Mouse (Mus musculus) bone marrow, adult 2 months (tissue): ENCODE data around the gene Arhgef33. TPM values are rescaled to one million over a fixed set of nuclear protein-coding genes. Genes with fewer than 3 reads are reported as not detected.
A peak's percentile ranks its signal among the peaks of the same experiment; 100 is the strongest.
"Not testable (repeated sequence)": the region's sequence is repeated elsewhere in the genome, so short reads cannot be mapped to it uniquely, and the experiment has no call there.

Experiments used
- H3K27ac ChIP-seq: fragments of 200-500 bp; 2 replicates; pipeline ENCODE4 v1.5.1; 2012; ENCODE audit warnings: low read depth, mild to moderate bottlenecking, control low read depth, inconsistent platforms, low read length; ENCODE audit not compliant: control insufficient read depth, poor library complexity, insufficient read depth
- H3K4me1 ChIP-seq: fragments of 200-500 bp; 2 replicates; pipeline ENCODE4 v1.6.1; 2011; ENCODE audit warnings: low read length; ENCODE audit not compliant: control insufficient read depth, insufficient read depth
- H3K4me3 ChIP-seq: fragments of 200-500 bp; replicated peaks from 2 replicates; pipeline ENCODE3; 2011; ENCODE audit warnings: mild to moderate bottlenecking, low read depth, low read length, control low read depth; ENCODE audit not compliant: control insufficient read depth
- CTCF ChIP-seq: fragments of 200-500 bp; IDR thresholded peaks from 2 replicates; pipeline ENCODE4 v1.5.1; 2011; ENCODE audit warnings: low read length, control low read depth; ENCODE audit not compliant: control insufficient read depth, insufficient read depth
- POLR2A ChIP-seq: fragments of 200-500 bp; IDR thresholded peaks from 2 replicates; pipeline ENCODE4 v1.6.1; 2011; ENCODE audit warnings: low read depth, mild to moderate bottlenecking, control low read depth, low read length, borderline replicate concordance; ENCODE audit not compliant: control insufficient read depth
- WGBS: fragments of 180-500 bp; shearing (Covaris S2); methylation state at CpG from one replicate; pipeline ENCODE4 v1.1.7; 2018; 5-methylcytosine and 5-hydroxymethylcytosine counted together
- polyA plus RNA-seq: library from polyadenylated mRNA; stranded (reverse); fragments of >200 nt; gene quantifications from 2 replicates; pipeline ENCODE4 v1.2.4, GENCODE M21; 2011; ENCODE audit warnings: low replicate concordance; ENCODE audit not compliant: missing spikeins, insufficient read depth, insufficient read length

Gene Arhgef33
- not detected in 2 replicates for polyA plus RNA-seq

- 68% methylated on average over 1 of the region's 1 CpGs for WGBS
- no peak within 1 kb of the TSS for H3K4me3 ChIP-seq
- TF ChIP-seq POLR2A (no peak), CTCF (no peak)
- H3K27ac ChIP-seq, result no peak within 1 kb of the TSS
- no peaks in the 10 kb centered on the region for H3K4me1 ChIP-seq
Observed at GRCm38 (mm10) chr17:80307251-80307650, at the start of gene Arhgef33. Gene Arhgef33 (plus strand): TSS chr17:80307407.

DNA sequence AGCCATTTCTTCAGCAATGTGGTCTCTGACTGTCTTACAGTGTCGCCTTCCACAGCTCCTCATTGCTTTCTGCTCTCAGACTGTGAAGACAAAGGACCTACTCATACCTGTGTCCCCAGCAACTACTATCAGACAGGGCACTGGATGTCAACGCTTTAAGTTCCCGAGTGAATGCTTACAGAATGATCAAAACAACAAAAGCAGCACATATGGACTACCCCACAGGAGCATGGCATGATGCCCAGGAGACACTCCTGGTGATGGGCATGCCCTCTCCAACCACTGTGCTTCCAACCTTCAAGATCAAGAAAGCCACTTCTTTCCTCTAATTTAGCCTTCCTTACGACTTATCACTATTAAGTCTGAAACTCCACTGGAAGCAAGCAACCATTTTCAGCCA, 40.1 kb upstream of the Arhgef33 start:
- Histone ChIP-seq H3K4me1 (no peaks in the 10 kb centered on the region), H3K4me3 (no peak overlapping the region), H3K27ac (no peak overlapping the region)
- no peak for TF ChIP-seq POLR2A
- TF ChIP-seq CTCF, result no peak
- WGBS, result 84% methylated on average over 4 of the region's 4 CpGs

DNA sequence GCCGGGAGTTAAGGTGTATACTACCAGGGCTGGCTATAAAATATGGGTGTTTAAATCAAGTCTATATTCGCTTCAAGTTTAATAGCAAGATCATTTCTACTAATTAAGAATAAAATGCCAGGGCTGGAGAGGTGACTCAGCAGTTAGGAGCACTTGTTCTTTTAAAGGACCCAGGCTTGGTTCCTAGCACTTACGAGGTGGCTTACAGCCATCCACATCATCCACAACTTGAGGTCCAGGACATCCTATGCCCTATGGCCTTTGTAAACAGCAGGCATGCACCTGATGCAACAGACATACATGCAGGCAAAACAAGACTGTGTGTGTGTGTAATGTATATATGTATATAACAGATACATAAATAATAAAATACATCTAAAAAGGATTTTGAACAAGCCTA, 39.1 kb upstream of the Arhgef33 start:
- WGBS, result 88% methylated on average over 3 of the region's 3 CpGs
- H3K4me3 ChIP-seq, result no peak overlapping the region
- TF ChIP-seq POLR2A (no peak), CTCF (no peak)
- H3K4me1 ChIP-seq, result no peaks in the 10 kb centered on the region
- H3K27ac ChIP-seq, result no peak overlapping the region

DNA sequence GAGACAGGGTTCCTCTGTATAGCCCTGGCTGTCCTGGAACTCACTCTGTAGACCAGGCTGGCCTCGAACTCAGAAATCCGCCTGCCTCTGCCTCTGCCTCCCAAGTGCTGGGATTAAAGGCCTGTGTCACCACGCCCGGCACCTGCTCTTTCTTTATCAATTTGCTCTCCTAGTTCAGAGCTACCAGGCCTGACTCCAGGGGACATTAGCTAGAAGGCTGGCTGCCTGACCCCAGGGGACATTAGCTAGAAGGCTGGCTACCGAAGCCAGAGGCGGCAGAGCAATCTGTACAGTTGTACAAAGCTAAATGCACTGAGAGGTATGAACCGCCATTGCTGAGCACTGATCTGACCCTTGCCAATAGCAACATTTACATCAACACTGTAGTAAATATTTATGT, 36.6 kb upstream of the Arhgef33 start:
- H3K4me3 ChIP-seq, H3K4me1 ChIP-seq, H3K27ac ChIP-seq: not testable (repeated sequence)
- WGBS, result 93% methylated on average over 7 of the region's 7 CpGs

DNA sequence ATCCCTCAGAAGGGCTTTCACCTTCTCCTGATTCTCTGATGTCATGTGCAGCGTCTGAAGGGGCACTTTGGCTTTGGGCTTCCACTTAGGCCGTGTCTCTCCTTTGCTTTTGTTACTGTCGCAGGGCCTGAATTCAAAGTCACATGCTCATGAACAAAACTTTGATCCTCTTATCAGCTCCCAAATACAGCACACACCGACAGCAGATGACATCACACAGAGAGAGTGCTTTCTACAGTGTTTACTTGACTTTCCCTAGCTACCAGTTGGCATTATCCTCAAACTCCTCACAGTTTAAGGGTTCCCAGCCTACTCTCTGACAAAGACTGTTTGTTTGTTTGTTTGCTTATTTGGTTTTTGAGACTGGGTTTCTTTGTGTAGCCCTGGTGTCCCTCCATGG, 29.0 kb upstream of the Arhgef33 start:
- WGBS, result 83% methylated on average over 4 of the region's 4 CpGs
- TF ChIP-seq CTCF, result no peak
- TF ChIP-seq POLR2A, result no peak
- Histone ChIP-seq H3K4me1 (no peaks in the 10 kb centered on the region), H3K27ac (no peak overlapping the region), H3K4me3 (no peak overlapping the region)

GRCm38 (mm10) chr17:80279340-80280070, 27.7 kb upstream of the Arhgef33 start:
- H3K27ac ChIP-seq, result no peak overlapping the region
- no peaks in the 10 kb centered on the region for H3K4me1 ChIP-seq
- WGBS, result 89% methylated on average over 8 of the region's 8 CpGs
- TF ChIP-seq CTCF (no peak), POLR2A (no peak)
- H3K4me3 ChIP-seq, result no peak overlapping the region

DNA sequence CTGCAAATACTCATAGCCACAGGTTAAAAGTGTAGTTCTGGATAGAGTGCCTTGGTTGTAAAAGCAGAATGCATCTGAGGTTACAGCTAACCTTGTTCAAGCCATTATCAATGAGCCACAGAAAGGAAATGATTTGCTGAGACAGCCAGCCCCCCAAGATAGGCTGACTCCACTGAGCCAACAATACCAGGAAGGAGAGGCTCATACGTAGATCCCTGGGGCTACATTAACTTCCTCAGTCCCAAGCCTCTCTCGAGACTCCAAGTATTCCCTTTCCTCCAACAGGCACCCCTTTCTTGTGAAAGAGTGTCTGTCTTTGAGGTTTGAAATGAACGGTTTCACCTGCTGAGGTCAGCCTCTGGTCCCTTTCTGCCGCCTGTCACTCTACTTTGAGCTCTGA, 22.8 kb upstream of the Arhgef33 start:
- H3K4me1 ChIP-seq, result no peaks in the 10 kb centered on the region; the same call in 1 of the 2 replicates
- WGBS, result 69% methylated on average over 4 of the region's 4 CpGs
- TF ChIP-seq CTCF (no peak), POLR2A (no peak)
- no peak overlapping the region for H3K27ac ChIP-seq
- H3K4me3 ChIP-seq, result no peak overlapping the region

- Histone ChIP-seq H3K27ac (peak overlapping the region; percentile 71; the same call in 1 of the 2 replicates), H3K4me3 (no peak overlapping the region), H3K4me1 (no peaks in the 10 kb centered on the region; the same call in 1 of the 2 replicates)
- WGBS, result 53% methylated on average over 6 of the region's 6 CpGs
- no peak for TF ChIP-seq CTCF
- no peak for TF ChIP-seq POLR2A
Observed at GRCm38 (mm10) chr17:80288012-80288411, 19.2 kb upstream of the Arhgef33 start.
